Mouse (Mus musculus) embryonic fibroblast, embryonic 13.5 days (primary cell): ENCODE data around the gene Fev. TPM values are rescaled to one million over a fixed set of nuclear protein-coding genes. Genes with fewer than 3 reads are reported as not detected.

Source experiments
- H3K27ac ChIP-seq: 2 replicates; pipeline ENCODE4 v1.5.1; 2012; ENCODE audit warnings: low read length, control low read depth, inconsistent platforms; ENCODE audit not compliant: insufficient read depth
- H3K4me1 ChIP-seq: 2 replicates; pipeline ENCODE4 v1.6.1; 2011; ENCODE audit warnings: low read length; ENCODE audit not compliant: control insufficient read depth, insufficient read depth
- H3K4me3 ChIP-seq: 2 replicates; pipeline ENCODE4 v1.5.1; 2011; ENCODE audit warnings: mild to moderate bottlenecking, control low read depth, low read length; ENCODE audit not compliant: insufficient read depth
- CTCF ChIP-seq: IDR thresholded peaks from 2 replicates; pipeline ENCODE4 v1.5.1; 2011; ENCODE audit warnings: mild to moderate bottlenecking, control low read depth, low read length, moderate library complexity, borderline replicate concordance; ENCODE audit not compliant: insufficient read depth
- POLR2A ChIP-seq: IDR thresholded peaks from 2 replicates; pipeline ENCODE4 v1.6.1; 2011; ENCODE audit warnings: low read depth, mild to moderate bottlenecking, control low read depth, low read length, moderate library complexity
- polyA plus RNA-seq: library from polyadenylated mRNA; stranded (reverse); fragments of >200 nt; gene quantifications from 2 replicates; pipeline ENCODE4 v1.2.4, GENCODE M21; 2011; ENCODE audit warnings: low read depth; ENCODE audit not compliant: missing spikeins, insufficient read length

Gene Fev
- polyA plus RNA-seq, 1 experiment: not detected

DNA sequence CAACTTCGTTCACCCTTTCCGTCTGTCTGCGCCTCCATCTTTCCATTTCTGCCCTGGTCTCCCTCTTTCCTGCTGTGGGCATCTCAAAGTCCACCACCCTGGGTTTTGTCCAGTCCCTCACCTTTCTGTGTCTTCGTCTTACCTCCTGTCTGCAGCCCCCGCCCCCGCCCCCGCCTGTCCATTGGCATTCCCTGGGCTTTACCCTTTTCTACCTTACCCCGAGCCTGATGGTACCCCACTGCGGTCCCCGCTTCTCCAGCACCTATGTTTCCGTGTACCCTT is 28.8 kb downstream of the Fev start:
- 0 out of 2 replicates have a peak, but pooled peaks cover 6% of the 10 kb centered on the region for H3K4me1 ChIP-seq
- no peak overlapping the region for H3K27ac ChIP-seq
- no peak for TF ChIP-seq CTCF
- no peak for TF ChIP-seq POLR2A
- no peak overlapping the region for H3K4me3 ChIP-seq

DNA sequence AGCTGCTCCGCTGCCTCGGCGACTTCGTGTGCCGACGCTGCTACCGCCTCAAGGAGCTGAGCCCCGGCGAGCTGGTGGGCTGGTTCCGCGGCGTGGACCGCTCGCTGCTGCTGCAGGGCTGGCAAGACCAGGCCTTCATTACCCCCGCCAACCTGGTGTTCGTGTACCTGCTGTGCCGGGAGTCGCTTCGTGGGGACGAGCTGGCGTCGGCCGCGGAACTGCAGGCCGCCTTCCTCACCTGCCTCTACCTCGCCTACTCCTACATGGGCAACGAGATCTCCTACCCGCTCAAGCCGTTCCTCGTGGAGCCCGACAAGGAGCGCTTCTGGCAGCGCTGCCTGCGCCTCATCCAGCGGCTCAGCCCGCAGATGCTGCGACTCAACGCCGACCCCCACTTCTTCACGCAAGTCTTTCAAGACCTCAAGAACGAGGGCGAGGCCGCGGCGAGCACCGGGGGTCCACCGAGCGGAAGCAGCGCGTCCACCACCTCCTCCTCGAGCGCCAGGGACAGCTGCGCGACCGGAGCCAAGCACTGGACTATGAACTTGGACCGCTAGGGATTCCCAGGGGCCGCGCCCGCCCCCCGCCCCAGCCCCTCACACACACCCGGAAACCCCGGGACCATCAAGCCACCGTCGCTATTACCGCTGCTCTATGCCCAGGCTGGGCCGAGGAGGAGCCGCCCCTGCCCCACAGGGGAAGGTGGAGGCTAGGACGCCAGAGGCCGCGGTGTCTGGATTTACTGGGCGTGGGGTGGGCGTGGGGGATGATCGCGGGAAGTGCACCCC is 29.4 kb downstream of the Fev start:
- Histone ChIP-seq H3K4me3 (no peak overlapping the region), H3K27ac (no peak overlapping the region), H3K4me1 (0 out of 2 replicates have a peak, but pooled peaks cover 6% of the 10 kb centered on the region)
- no peak for TF ChIP-seq POLR2A
- TF ChIP-seq CTCF: no peak

DNA sequence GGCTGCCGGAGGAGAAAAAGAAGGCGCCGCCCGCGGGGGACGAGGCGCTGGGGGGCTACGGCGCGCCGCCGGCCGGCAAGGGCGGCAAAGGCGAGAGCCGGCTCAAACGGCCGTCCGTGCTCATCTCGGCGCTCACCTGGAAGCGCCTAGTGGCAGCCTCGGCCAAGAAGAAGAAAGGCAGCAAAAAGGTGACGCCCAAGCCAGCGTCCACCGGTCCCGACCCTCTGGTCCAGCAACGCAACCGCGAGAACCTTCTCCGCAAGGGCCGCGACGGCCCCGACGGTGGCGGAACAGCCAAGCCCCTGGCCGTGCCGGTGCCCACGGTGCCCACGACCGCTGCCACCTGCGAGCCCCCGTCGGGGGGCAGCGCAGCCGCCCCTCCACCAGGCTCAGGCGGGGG is 30.1 kb downstream of the Fev start:
- Histone ChIP-seq H3K4me1 (0 out of 2 replicates have a peak, but pooled peaks cover 6% of the 10 kb centered on the region), H3K27ac (no peak overlapping the region), H3K4me3 (peak overlapping the region; percentile 25)
- TF ChIP-seq POLR2A (no peak), CTCF (no peak)

DNA sequence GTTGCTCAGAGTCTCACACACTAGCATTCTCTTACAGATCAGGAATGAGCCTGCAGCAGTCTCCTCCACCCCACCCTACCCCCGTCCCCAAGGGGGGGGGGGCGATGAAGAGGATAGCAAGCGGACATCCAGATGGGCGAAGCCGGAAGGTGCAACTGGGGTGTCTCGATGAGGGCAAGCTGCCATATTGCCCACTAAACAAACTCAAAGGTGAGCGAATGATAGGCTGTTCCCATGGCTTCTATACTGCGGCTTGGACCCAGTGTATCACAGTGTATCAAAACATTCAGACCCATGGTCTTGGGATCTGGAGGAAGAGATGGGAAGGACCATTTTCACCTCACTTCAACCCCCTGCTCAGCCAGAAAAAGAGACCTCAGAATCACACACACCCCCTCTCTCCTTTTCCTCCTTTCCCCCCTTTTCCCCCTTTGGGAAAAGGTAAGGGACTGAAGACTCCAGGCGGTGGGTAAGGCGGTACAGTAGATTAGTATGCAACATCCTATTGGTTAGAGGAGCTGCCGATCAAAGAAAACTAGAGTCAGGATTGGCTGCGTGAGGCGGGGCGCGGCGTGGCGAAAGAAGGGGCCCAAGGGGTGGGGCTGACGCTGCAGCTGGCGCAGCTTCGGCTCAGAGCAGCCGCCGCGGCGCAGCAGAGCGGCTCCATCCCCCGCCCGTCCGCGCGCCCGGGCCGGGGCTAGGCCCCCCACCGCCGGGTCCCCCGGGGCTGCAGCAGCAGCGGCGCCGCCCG is 30.7 kb downstream of the Fev start, which contains the start of gene Cdk5r2:
Cdk5r2 (plus strand) TSS at position 629 of the 751 bp plus-strand sequence.
- TF ChIP-seq CTCF (no peak), POLR2A (no peak)
- Histone ChIP-seq H3K4me3 (peak within 1 kb of the TSS; percentile 25), H3K27ac (no peak within 1 kb of the TSS)

DNA sequence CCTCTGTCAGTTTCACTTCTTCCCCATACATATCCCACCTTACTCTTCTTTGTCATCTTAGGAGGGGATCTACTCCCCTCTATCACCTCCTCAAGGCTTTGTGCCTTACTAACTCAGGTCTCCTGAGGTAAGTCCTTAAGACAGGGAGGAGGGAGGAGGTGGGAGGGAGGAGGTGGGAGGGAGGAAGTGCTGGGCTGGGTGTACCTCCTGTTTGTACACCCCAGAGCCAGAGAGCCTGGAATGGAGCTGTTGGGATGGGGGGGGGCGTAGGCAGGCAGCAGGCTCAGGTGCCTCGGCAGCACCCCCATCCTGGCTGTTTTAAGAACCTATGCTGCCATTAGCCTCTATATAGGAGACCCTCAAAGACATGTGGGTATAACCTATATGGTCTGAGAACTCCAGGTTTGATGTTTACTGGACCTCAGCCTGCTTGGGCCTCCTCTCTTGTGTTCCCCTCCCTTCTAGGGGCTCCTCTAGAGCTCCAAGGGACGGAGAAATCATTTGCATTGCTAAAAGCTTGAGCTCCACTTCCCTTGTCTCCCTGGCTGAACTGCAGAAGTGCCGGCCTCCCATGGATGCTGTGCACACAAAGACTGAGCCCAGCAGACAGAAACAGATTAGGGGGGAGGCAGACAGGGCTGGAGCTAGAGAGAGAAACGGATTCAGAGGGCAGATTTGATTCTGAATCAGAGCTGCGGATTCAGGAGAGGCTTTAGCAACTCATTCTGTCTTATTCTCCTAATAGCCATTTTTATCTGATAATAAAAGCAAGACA is 34.0 kb downstream of the Fev start:
- TF ChIP-seq CTCF (no peak), POLR2A (no peak)

More for the DNA sequence above, 30.7 kb downstream of the Fev start, which contains the start of gene Cdk5r2:
- 0 out of 2 replicates have a peak, but pooled peaks cover 6% of the 10 kb centered on the region for H3K4me1 ChIP-seq

DNA sequence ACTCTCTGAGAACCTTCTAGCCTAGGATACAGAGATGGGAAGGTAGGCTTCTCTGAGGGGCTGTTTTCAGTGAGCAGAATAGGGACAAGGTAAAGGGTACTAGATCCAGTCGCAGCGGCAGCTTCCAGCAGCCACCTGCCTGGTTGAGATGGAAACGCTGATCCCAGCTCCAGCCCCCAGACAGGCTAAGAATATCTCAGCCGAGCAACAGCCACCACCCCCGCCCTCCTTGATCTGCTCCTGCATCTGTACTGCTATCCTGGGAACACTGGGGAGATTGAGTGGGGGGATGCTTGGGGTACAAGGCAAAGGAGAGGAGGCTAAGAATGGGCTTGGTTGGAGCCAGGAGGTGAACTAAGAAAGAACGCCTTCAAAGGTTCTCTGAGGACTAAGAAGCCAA is 35.0 kb downstream of the Fev start:
- no peak overlapping the region for H3K4me3 ChIP-seq
- 0 out of 2 replicates have a peak, but pooled peaks cover 4% of the 10 kb centered on the region for H3K4me1 ChIP-seq
- H3K27ac ChIP-seq: no peak overlapping the region
- TF ChIP-seq CTCF (no peak), POLR2A (no peak)

More for the DNA sequence above, 34.0 kb downstream of the Fev start:
- Histone ChIP-seq H3K4me1 (0 out of 2 replicates have a peak, but pooled peaks cover 4% of the 10 kb centered on the region), H3K4me3 (no peak overlapping the region), H3K27ac (no peak overlapping the region)

DNA sequence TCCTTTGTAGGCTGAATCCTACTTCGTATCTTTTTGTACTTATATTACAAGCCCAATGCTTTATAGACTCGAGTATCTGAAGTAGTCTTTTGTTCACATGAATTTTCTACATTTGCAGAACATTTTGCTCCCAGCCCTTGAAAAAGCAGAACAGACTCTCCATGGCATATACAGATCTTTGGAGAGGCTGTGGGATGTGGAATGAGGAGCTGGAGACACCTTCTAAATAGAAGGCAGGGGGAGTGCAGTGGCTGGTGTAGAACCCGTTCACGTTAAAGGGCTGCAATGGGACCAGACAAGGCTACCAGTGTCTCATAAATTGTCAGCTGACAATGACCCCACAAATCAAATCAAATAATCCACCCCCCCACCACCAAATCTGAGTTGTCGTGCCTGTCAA is 36.3 kb downstream of the Fev start:
- Histone ChIP-seq H3K27ac (no peak overlapping the region), H3K4me3 (no peak overlapping the region), H3K4me1 (0 out of 2 replicates have a peak, but pooled peaks cover 4% of the 10 kb centered on the region)
- no peak for TF ChIP-seq POLR2A
- TF ChIP-seq CTCF: no peak

DNA sequence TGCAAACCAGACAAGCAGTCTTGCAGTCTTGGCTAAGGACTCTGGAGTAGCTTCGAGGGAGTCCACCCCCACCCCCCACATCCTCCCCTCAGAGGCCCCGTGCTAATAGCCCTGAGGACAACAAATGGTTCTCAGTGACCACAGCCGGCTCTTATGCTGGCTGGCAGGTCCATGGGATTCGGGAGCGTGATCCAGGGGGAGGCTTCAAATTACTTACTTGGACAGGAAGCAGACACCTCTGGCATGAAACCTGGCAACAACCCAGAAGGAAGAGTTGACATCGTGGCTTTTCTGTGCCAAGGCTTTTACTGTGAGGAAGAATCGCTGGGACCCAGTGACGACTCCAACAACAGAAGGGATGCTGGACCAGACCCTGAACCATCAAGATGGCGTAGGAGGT is 38.9 kb downstream of the Fev start:
- TF ChIP-seq CTCF (no peak), POLR2A (no peak)
- Histone ChIP-seq H3K4me1 (no peaks in the 10 kb centered on the region), H3K27ac (no peak overlapping the region), H3K4me3 (no peak overlapping the region)

DNA sequence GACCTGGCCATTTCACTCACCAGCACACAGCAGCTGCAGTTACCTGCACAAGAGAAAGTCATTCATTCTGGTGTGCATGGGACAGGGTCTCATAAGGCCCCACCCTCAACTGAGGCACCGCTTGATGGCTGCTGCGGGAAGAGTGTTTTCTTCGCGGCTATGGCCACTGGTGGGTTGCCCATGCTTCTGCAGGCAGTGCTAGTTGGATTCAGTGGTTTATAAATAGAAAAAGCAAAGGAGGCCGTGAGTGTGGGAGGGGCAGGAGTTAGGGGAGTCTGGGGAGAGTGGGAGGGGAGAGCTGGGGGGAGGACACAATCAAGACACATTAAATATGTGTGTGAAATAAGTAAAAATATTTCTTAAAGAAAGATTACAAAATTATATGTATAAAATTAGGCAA is 42.1 kb downstream of the Fev start:
- no peak overlapping the region for H3K4me3 ChIP-seq
- TF ChIP-seq CTCF (no peak), POLR2A (no peak)
- H3K27ac ChIP-seq: no peak overlapping the region
- no peaks in the 10 kb centered on the region for H3K4me1 ChIP-seq

DNA sequence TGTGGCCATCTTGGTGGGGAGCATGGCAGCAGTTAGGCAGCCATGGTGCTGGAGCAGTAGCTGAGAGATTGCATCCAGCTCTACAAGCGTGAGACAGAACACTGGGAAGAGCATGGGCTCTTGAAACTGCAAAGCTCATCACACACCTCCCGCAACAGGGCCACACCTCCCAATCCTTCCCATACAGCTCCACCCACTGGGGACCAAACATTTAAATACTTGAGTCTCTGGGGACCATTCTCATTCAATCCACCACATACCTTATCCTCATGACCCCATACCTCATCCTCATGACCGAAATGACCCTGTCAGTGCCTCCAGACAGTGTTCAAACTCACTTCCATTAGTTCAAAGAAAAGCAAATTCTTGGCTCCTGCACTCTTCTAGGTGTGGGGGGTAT is 52.0 kb downstream of the Fev start:
- no peak for TF ChIP-seq CTCF
- no peak for TF ChIP-seq POLR2A
- Histone ChIP-seq H3K4me1 (no peaks in the 10 kb centered on the region), H3K4me3 (no peak overlapping the region), H3K27ac (no peak overlapping the region)

Other genes with a start within 250 kb of the Fev start
- 29.4 and 42.5 TPM in 2 replicates for gene Ttll4, start 223.7 kb downstream of the Fev start, polyA plus RNA-seq
- 0.51 and 2.1 TPM in 2 replicates for gene Cyp27a1, start 171.8 kb downstream of the Fev start, polyA plus RNA-seq
- gene Prkag3, start 136.2 kb downstream of the Fev start, polyA plus RNA-seq: 0.26 and 0.32 TPM in 2 replicates
- gene Wnt6, start 113.5 kb downstream of the Fev start, polyA plus RNA-seq: not detected in 2 replicates
- gene Wnt10a, start 93.9 kb downstream of the Fev start, polyA plus RNA-seq: 1.8 and 2.7 TPM in 2 replicates
- gene Cdk5r2, start 30.5 kb downstream of the Fev start, polyA plus RNA-seq: not detected in 2 replicates
- gene Cryba2, start 7.7 kb upstream of the Fev start, polyA plus RNA-seq: not detected in 2 replicates
- gene Cfap65, start 50.2 kb upstream of the Fev start, polyA plus RNA-seq: not detected in 2 replicates
- not detected in 2 replicates for gene Ihh, start 66.3 kb upstream of the Fev start, polyA plus RNA-seq
- 9.1 and 10.3 TPM in 2 replicates for gene Nhej1, start 239.8 kb upstream of the Fev start, polyA plus RNA-seq
- 0.42 TPM in 1 of 2 replicates, not detected in the other for gene Slc23a3, start 248.5 kb upstream of the Fev start, polyA plus RNA-seq